Mouse (Mus musculus): ENCODE measurements around the gene Cd81.

Cd81 gene

GRCm38 (mm10) chr7:143046358-143046757 is 6.2 kb upstream of the Cd81 start:
- intact Hi-C loops (cut with DNase I) = no loop called here

GRCm38 (mm10) chr7:143049331-143049730 is 3.2 kb upstream of the Cd81 start:
- intact Hi-C loops (cut with DNase I) = no loop called here

- intact Hi-C loops (cut with DNase I) = loop anchor here (5.0 kb wide), 1 partner anchor 43 kb away; the partner anchor contains the start of gene Tspan32
Measured at GRCm38 (mm10) chr7:143049841-143050816, 2.4 kb upstream of the Cd81 start.

- intact Hi-C loops (cut with DNase I) = loop anchor here (5.0 kb wide), 1 partner anchor 44 kb away; the partner anchor contains the start of gene Tspan32
Measured at GRCm38 (mm10) chr7:143051316-143051715, 1.2 kb upstream of the Cd81 start.

- intact Hi-C loops (cut with DNase I) = loop anchor here (5.0 kb wide), 1 partner anchor 46 kb away; the partner anchor contains the start of gene Tspan32
Measured at GRCm38 (mm10) chr7:143053008-143053899, 715 bp downstream of the Cd81 start.

- intact Hi-C loops (cut with DNase I) = loop anchor here (5.0 kb wide), 1 partner anchor 47 kb away; the partner anchor contains the start of gene Tspan32
Measured at GRCm38 (mm10) chr7:143053961-143054611, 1.5 kb downstream of the Cd81 start.

GRCm38 (mm10) chr7:143054612-143054965 is 2.0 kb downstream of the Cd81 start:
- intact Hi-C loops (cut with DNase I) = loop anchor here (5.0 kb wide), 1 partner anchor 47 kb away; the partner anchor contains the start of gene Tspan32

GRCm38 (mm10) chr7:143055001-143055400 is 2.5 kb downstream of the Cd81 start:
- intact Hi-C loops (cut with DNase I) = no loop called here

- intact Hi-C loops (cut with DNase I) = no loop called here
Measured at GRCm38 (mm10) chr7:143055499-143056186, 3.1 kb downstream of the Cd81 start.

- intact Hi-C loops (cut with DNase I) = no loop called here
Measured at GRCm38 (mm10) chr7:143057023-143057422, 4.5 kb downstream of the Cd81 start.

GRCm38 (mm10) chr7:143057667-143058220 is 5.2 kb downstream of the Cd81 start:
- intact Hi-C loops (cut with DNase I) = no loop called here

- intact Hi-C loops (cut with DNase I) = no loop called here
Measured at GRCm38 (mm10) chr7:143058221-143058697, 5.7 kb downstream of the Cd81 start.

GRCm38 (mm10) chr7:143059202-143059870 is 6.8 kb downstream of the Cd81 start:
- intact Hi-C loops (cut with DNase I) = no loop called here

GRCm38 (mm10) chr7:143062704-143063103 is 10.2 kb downstream of the Cd81 start:
- intact Hi-C loops (cut with DNase I) = no loop called here

- intact Hi-C loops (cut with DNase I) = no loop called here
Measured at GRCm38 (mm10) chr7:143064226-143064625, 11.7 kb downstream of the Cd81 start.

- intact Hi-C loops (cut with DNase I) = no loop called here
Measured at GRCm38 (mm10) chr7:143065692-143066091, 13.2 kb downstream of the Cd81 start.

- intact Hi-C loops (cut with DNase I) = no loop called here
Measured at GRCm38 (mm10) chr7:143067469-143067868, 14.9 kb downstream of the Cd81 start.

GRCm38 (mm10) chr7:143067897-143068296 is 15.4 kb downstream of the Cd81 start:
- intact Hi-C loops (cut with DNase I) = no loop called here

- intact Hi-C loops (cut with DNase I) = no loop called here
Measured at GRCm38 (mm10) chr7:143068316-143068881, 15.9 kb downstream of the Cd81 start.
